Mouse (Mus musculus) layer of hippocampus, postnatal 25 days (tissue): Measurements from ENCODE around the gene Bpifb3. TPM values are rescaled to one million over a fixed set of nuclear protein-coding genes. Genes with fewer than 3 reads are reported as not detected.
A peak's percentile ranks its signal among the peaks of the same experiment; 100 is the strongest.

Experiments used
- DNase-seq, 2 experiments: peaks; one replicate each; pipeline ENCODE4 v3.0.0; 2022; ENCODE audit warnings: mixed read lengths in 2 of 2, low spot score in 1 of 2; ENCODE audit errors: extremely low spot score in 1 of 2
- total RNA-seq, 2 experiments: library from RNA; stranded (reverse); gene quantifications; 2 replicates each; pipeline ENCODE4 v1.2.3; 2021

Gene Bpifb3
- not detected for total RNA-seq

DNA sequence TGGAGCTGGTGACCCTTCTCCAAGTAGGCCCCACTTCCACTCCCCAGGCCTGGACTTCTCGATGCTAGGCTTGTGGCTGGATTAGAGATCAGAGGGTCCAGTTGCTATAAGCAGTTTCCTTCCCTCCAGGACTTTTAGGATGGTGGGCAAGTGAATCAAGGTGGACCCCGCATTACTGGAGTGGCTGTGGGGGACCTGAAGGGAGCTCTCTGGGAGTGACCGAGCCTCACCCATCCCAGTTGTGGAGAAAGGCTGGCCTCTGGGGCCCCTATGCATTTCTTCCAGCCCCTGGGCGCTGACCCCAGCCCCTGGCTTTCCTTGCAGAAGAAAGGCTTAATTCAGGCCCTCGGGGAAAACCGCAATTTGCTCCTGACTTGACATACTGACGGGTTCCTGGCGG, at the start of gene Bpifb3:
Bpifb3 (plus strand) TSS at position 301 of the 400 bp plus-strand sequence.
- no peak for DNase-seq

DNA sequence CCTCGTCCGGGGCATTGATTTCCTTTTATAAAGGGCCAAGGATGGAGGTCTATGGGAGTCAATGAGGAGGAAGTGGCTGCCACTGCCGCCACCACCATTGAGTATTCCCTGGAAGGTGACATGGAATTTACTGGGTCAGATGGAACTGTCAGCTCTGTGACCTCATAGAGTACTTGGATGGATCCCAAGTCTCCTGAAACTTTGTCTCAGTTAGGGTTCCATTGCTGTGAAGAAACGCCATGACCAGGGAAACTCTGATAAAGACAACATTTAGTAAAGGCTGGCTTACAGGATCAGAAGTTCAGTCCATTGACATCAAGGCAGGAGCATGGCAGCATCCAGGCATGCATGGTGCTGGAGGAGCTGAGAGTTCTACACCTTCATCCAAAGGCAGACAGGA, 47.0 kb upstream of the Bpifb3 start, which contains the start of gene Sun5:
Sun5 (minus strand) TSS at position 101 of the 400 bp plus-strand sequence.
- no peak for DNase-seq

DNA sequence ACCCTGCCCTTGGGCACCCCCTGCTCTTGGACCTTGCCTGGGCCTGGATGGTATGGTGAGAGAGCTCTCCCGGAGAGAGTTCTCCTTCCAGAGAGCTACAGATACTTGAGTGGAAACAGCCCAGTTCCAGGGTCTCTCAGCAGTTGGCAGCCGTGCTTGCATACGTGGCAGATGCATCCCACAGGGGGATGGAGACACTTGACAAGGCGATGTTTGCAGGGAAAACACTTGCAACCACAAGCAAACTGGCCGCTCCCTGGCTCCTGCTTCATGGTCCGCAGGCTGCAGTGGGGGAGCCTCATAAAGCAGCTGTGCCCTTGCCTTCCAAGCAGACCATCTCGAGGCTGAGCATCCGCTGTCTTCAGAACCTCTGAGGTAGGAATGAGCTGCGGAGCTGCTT, 43.3 kb upstream of the Bpifb3 start, which contains the start of gene Bpifb2:
Bpifb2 (plus strand) TSS at position 301 of the 400 bp plus-strand sequence.
- no peak for DNase-seq

DNA sequence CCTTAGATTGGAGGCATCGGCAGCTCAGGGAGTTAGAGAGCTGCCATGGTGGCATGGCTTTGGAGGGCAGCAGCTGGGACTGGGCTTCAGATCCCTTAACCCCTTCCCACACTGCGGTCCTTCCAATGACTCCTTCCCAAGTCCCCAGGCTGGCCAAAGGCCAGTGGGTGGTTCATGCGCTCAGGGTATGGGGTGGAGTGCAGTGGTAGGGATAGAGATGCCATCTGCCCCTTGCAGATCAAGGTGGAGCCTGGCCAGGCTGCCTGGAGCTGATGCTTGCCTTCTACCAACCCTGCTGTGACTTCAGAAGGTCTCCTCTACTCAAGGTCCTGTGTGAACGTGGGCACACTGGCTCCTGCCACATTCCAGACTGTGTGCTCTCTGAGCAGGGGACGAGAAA, 18.9 kb upstream of the Bpifb3 start:
- no peak for DNase-seq

DNA sequence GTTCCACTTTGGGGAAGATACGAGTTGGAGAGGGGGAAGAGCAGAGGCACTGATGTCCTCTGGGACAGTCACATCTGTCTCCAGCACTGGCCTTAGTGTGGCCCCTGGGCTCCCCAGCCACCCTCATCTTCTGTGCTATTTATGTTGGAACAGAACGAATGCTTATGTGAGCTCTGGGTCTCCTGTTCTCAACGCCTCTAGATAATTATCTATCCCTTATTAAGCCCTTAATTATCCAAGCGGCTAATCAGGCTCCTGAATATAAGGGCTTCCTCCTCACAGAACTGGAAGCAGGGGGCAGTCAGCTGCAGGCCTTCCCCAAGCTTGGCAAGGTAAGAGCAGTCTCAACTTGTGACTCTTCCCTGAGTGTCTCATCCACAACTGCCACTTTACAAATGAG, 17.9 kb upstream of the Bpifb3 start, which contains the start of gene Bpifb6:
Bpifb6 (plus strand) TSS at position 301 of the 400 bp plus-strand sequence.
- DNase-seq, result no peak

DNA sequence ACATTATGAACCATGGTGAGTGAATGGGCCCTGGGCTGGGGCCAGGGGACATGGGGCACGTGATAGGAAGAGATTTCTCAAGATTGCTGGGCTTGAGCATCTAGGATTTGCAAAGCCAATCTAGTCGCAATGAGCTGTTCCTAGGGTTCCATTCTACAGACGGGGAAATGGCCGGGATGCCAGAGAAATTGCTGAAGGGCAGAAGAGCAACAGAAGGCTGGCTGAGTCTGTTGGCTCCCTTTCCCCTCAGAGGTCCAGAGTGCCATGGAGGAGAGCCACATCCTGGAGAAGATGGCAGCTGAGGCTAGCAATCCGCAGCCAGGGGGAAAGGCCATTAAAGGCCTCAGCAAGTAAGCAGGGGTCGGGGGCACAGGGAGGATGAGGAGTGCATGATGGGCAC, 15.3 kb upstream of the Bpifb3 start:
- no peak for DNase-seq

DNA sequence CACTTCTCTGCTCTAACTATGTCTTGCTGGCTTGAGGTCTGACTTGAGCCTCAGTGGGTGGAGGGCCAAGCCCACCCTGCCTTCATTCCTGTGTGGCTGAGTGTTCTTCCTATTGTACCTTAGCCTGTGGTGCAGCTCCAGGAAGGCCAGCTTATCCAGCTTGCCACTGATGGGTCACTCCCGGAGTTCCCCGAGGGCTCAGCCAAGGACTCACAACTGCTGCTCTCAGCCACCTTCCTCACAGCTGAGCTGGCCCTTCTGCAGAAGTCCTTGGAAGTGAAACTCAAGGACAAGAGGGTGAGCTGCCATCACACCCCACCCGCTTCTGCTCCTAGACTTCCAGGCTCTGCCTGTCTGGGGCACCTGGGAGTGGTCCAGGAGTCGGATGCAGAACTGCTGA, 11.4 kb upstream of the Bpifb3 start:
- no peak for DNase-seq

DNA sequence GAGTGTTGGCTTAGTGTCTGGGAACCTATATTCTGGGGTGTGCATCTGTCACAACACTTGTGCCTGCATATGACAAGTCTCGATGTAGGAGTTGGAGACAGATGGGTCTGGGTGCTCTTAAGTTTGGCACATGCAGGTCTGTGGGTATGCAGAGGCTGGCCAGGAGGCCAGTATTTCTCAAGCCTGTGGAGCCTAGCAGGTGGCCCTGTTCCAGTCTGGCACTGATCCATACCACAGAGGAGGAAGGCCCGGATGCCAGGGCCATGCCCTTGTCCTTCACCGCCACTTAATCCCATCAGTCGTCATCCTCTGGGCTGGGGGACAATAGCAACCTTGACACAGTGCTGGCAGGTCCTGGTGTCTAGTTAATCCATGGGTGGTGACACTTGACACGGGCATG, 3.9 kb upstream of the Bpifb3 start:
- DNase-seq, result no peak

DNA sequence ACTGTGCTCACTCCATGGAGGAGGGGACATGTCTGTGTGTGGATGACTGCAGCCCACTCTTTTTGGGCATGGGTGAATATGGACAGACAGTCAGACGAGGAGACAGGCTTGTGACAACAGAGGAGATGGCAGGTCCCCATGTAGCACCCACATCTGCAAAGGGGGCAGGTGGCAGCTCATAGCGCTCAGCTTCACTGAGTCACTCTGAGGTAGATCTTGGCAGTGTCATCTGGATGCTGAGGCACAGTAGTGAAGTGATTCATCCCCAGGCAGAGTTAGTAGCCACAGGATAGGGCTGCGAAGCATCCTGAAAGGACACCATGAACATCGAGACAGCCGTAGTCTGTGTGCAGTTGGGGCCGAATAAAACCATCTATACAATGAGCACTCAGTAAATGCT, 3.2 kb downstream of the Bpifb3 start:
- no peak for DNase-seq

DNA sequence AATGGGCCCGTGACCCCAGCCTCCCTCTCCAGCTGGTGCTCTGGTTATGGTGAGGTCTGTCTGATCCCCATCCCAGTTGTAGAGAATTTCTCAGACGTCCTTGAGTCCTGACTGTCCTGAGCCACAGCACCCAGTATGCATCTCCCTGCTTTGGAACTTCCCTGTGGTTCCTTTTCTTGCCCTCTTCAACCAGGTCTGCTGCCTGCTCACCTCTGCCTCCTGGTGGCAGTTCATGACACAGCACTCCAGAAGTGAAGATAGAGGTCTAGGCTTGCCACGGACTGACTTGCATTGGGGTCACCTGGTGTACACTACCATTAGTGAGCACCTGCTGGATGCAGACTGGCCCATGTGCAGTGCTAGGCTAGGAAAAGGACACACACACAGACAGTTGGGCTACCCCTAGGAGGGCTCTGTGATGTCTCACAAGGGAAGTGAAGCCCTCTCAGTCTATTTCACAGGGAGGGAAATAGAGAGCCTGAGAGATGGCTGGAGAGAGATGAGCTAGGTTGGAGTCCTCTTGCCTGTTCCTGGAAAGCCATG, 11.9 kb downstream of the Bpifb3 start:
- peak; percentile 31 to 64 for DNase-seq

DNA sequence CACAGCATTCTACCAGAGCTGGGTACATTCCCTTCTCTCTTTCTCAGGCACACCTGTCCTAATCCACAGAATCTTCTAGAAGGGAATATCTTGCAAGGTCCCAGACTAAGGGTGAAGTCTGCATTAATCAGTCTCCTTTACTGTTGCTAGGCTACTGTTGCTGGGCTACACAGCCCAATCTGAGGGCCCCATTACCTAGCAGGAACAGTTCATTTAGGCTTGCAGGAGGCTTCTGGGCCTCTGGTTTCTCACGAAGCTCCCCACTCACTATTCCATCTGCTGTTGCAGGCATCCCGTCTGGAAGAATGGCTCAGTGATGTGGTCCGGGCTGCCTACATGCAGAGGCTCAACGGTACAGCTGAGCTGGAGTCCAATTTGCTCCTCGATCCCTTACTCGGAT, 13.1 kb downstream of the Bpifb3 start:
- DNase-seq, result no peak

DNA sequence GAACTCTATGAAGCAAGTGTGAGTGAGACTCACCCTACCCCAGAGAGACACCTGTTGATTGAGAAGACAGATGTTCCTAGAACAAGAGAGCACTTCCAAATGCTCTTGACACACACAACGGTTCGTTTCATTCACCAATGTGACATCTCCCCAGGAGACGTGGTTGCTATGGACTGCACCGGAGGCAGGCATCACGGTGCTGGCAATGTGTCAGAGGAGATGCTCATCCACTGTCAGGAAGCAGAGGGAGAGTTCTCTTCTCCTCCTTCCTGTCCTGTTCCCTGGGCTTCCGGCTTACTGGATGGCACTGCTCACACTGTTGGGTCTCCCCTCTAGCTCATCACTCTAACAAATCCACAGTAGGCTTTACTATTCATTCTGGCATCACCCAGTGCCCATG, 15.3 kb downstream of the Bpifb3 start:
- no peak for DNase-seq

DNA sequence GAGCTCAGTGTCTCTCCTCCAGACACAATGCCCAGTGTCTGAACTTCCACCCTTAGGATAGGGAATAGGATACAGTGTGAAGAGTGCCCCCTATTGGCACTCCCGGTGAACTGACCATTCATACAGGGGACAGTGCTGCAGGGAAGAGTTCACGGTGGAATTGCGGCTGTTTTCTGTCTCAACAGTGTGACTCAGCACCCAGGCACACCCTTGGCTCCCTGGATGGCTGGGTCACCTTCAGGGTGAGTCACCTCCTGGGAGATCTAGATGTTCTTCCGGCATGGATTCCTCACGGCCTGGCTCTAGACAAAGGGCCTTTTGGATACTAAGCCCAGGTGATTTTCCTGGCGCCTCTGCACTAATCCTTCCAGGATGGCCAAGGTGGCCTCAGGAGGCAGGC, 17.3 kb downstream of the Bpifb3 start:
- no peak for DNase-seq

DNA sequence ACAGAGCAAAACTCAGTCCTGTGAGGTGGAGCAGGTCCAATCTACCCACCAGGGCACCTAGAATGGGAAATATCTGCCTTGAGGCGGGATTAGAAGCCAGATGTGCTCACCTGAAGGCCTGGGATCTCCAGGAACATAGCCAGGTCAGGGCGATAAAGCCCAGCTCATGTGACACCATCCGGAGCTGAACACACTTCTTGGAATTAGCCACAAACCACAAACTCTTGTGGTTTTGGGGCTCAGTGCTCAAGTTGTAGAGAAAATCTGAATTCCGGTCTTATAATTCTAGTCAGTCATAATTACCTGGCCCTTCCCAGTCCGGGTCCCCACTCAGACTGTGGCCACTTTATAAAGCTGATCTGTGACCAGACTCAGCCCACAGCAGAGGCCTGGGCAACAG, 19.8 kb downstream of the Bpifb3 start, which contains the start of gene Bpifb4:
Bpifb4 (plus strand) TSS at position 370 of the 400 bp plus-strand sequence.
- DNase-seq, result no peak

DNA sequence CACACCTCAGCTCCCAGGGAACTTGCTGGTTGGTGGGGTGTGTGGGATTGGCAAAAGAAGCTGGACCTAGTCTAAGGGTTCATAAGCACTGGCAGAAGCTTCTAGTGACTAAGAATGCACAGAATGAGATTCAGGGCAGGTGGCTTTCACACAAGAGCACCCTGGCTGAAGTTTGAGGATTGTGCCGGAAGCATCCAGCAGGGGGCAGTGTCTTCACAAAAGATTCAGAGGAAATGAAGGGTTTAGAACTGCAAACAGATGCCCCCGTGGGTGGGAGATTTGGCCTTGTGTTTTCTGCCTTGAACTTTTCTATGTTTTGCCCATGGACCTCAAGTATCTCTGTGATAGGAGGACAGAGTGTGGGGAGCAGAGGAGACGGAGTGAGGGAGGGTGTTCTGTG, 25.5 kb downstream of the Bpifb3 start:
- peak; percentile 67 to 83 for DNase-seq

DNA sequence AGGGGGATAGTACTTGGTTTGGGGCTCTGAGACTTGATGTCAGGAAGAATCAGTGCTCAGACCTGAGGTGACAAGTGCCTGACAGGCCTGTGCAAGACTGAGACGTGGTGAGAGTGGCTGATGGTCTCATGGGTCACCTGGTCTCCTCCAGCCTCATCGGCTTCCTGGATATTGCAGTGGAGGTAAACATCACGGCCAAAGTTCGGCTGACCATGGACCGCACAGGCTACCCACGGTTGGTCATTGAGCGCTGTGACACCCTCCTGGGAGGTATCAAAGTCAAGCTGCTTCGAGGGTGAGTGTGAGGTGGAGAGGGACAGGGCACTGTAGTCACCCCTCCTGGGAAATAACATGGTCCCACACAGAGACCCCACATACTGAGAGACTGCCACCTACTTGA, 26.5 kb downstream of the Bpifb3 start:
- no peak for DNase-seq

DNA sequence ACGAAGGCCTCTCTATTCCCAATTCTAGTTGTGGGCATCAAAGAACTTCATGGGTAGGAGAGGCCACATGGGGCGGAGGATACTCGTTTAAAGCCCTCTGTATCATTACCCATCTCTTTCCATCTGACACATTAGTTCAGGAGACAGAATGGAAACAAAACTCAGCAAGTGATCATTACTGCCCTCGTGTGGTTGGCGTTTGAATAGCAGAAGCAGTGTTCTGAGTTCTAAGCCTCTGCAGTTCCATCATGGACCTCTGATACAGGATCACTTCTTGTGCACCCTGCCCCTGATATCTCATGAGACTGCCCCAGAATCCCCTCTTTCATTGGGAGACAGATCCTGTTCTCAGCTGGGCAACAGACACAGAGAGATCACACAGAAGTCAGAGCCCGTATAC, 34.9 kb downstream of the Bpifb3 start:
- peak; percentile 63 to 83 for DNase-seq

DNA sequence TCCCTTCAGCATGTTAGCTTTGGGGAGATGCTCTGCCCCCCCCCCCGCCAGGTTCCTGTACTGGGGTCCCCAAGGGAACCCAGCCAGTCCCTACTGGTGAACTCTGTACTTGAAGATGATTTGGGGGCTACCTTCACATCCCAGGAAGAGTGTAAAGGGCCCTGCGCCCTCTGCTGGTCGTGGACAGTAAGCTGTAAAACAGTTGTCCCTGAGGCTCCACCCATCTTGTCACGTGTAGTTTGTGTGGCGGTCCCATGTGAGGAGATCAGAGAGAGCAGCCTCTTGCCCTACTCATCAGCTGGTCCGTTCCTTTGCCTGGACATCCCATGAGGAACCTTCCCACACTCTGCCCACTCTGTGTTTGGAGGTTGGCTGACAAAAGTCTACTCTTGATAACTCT, 35.8 kb downstream of the Bpifb3 start:
- peak in 1 of 2 experiments; percentile 39 for DNase-seq

DNA sequence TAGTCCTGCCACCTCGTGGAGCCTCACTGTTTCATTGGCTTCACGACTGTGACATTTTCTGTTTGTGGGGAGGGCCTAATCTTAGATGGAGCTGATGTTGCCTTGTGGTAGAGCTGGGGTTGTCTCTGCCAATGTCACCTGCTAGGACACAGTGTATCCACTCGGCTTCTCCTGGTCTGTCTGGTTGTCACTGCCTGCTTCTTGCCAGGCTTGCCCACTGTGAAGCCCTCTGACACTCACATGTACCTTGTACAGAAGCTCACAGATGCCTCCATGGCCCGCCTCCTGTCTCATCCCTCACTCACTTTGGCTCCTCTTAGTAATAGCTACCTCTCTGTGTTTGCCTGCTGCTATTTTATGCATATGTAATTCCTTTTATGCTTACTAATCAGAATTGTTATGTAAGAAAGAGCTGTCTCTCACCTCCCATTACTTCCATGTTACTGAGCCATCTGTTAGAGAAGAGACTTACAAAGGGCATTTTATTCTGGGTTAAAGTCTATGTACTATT, 44.8 kb downstream of the Bpifb3 start:
- DNase-seq, result no peak

DNA sequence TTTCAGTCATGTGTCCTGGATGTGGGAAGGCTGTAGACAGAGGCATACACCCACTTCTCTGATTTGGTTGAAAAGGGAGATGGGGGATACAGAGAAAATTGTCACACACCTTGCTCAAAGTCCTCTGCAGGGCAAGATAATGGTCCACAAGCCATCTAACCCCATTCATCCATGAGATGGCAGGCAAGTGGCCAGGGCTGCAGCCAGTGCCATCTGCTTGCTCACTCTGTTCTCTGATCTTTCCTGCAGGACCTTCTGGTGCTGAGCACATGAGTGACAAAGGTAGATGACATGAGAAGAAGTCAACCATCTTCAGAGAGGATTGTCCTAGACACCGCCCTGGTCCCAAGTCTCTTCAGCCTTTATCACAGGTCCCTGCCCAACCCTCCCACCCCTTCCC, 45.3 kb downstream of the Bpifb3 start:
- DNase-seq, result no peak

DNA sequence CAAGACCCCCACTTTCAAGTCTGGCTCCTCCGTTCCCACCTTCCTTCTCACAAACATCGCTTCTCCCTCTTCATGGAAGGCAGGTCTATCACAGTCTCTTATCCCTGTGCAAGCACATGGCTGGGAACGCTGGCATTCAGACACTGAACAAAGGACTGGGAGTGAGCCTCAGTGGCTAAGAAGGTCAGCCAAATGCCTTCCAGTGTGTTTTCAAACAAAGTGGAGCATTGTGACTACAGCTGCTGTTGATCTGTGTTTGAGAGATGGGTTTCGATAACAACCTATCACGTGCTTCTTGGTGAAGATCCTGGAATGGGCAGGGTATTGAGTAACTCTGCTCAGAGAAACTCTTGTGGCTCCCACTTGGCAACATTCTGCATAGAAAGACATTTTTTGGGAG, 52.2 kb downstream of the Bpifb3 start:
- DNase-seq, result no peak

DNA sequence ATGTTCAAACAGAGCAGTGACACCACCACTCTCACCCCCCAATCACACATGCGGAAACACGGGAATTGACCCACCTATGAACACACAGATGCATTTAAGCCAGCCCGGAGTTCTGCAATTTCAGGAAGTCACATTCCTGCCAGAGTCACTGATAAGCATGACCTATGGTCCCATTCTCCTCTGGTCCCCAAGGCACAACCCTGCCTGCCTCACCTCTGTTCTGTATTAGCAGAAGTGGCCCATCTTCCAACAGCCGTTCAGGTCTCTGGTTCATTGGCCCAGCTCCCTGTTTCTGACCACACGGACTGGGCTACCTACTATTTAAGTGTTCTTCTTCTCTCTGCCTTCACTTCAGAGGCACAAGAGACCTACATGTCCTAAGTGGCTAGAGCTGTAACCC, 56.6 kb downstream of the Bpifb3 start, which contains the start of gene Bpifa6:
Bpifa6 (plus strand) TSS at position 364 of the 400 bp plus-strand sequence.
- DNase-seq, result no peak
